Mouse (Mus musculus): ENCODE data around the gene Cyp4a32. TPM values are rescaled to one million over a fixed set of nuclear protein-coding genes. Genes with fewer than 3 reads are reported as not detected.
"Not testable (repeated sequence)": the region's sequence is repeated elsewhere in the genome, so short reads cannot be mapped to it uniquely, and the experiment has no call there.

The Cyp4a32 gene
- total and polyA plus RNA-seq, 3 experiments: not detected

DNA sequence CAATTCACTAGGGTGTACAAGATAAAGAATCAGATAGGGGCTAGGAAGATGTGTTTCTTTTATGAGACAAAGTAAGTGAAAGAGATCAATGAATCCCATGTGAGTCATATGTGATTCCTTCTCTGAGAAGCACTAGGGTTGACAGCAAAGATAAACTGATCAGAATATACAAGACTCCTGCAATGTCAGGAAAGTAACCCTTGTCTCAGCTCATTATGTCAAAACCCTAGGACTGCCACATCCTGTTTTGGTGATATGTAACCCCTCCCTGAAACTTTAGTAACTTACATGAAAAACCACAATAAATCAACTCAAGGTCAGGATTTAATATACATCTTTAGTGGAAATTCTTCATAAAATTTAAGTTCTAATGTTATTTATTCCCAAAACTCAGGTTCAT is 13.2 kb downstream of the Cyp4a32 start:
- Histone ChIP-seq H3K9ac (ENCODE audit: insufficient read depth, low read depth) (no peak overlapping the region), H3K36me3 (replicated peaks in 1 of 2; ENCODE audit: control insufficient read depth in 1 of 2, insufficient read depth in 1 of 2, low read length in 1 of 2) (no peaks in the 10 kb centered on the region), H3K27me3 (replicated peaks) (peaks cover 7% of the 10 kb centered on the region), H3K4me3 (replicated peaks in 1 of 3; ENCODE audit: low read depth in 2 of 3, low read length in 2 of 3, poor library complexity in 1 of 3) (no peak overlapping the region), H3K27ac (ENCODE audit: insufficient read depth, low read depth) (no peak overlapping the region), H3K4me2 (ENCODE audit: insufficient read depth, low read depth, poor library complexity, severe bottlenecking) (no peak overlapping the region), H3K4me1 (ENCODE audit: control insufficient read depth in 1 of 2, insufficient read depth in 2 of 2) (no peaks in the 10 kb centered on the region), H3K9me3 (replicated peaks; ENCODE audit: low read length) (no peaks in the 10 kb centered on the region), H3K79me2 (replicated peaks; ENCODE audit: control insufficient read depth, extremely low read depth, insufficient read depth, poor library complexity, severe bottlenecking) (no peaks in the 10 kb centered on the region)
- no peak for DNase-seq (ENCODE audit: extremely low read depth)
- in situ Hi-C loops (cut with MboI; ENCODE audit: low pct_ligation_motif_present, low pct_unique_long_range_greater_than_20kb, low sequenced_read_pairs): no loop called here
- TF ChIP-seq ZMIZ1 (IDR thresholded peaks at IDR 0.05; ENCODE audit: low read depth, low read length) (no peak), BHLHE40 (IDR thresholded peaks at IDR 0.05; ENCODE audit: low read depth, low read length) (no peak), NRF1 (IDR thresholded peaks at IDR 0.05; ENCODE audit: low read depth, low read length) (no peak), SMC3 (IDR thresholded peaks at IDR 0.05; ENCODE audit: low read depth, low read length) (no peak), MEF2A (IDR thresholded peaks at IDR 0.05; ENCODE audit: borderline replicate concordance, low read depth, low read length) (no peak), IRF4 (IDR thresholded peaks at IDR 0.05; ENCODE audit: low read depth, low read length) (no peak), MAZ (IDR thresholded peaks at IDR 0.05; ENCODE audit: low read depth, low read length) (no peak), USF2 (conservative IDR thresholded peaks at IDR 0.05; ENCODE audit: low read depth, low read length) (no peak), PAX5 (IDR thresholded peaks at IDR 0.05; ENCODE audit: low read length) (no peak)
- dilution Hi-C loops (cut with MboI; ENCODE audit: extremely low pct_ligation_motif_present, extremely low pct_unique_long_range_greater_than_20kb, low sequenced_read_pairs): no loop called here

DNA sequence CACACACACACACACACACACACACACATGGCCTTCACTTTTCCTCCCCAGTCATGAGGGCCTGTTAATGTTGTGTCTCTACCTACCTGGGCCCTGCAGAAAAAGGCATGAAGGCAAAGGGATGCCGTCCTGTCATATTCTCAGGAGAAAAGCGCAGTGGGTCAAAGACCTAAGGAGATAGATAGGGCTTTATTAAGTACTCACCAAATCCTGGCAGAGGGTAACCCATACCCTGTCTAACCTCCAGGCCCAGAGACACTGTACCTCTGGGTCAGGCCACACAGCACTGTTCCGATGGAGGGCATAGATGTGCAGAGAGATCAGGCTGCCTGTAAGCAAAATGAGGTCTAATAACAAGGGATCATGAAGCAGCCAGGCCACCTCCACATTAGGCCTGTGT is 24.8 kb downstream of the Cyp4a32 start:
- H3K4me2 ChIP-seq (ENCODE audit: insufficient read depth, low read depth, poor library complexity, severe bottlenecking); dilution Hi-C loops (cut with MboI; ENCODE audit: extremely low pct_ligation_motif_present, extremely low pct_unique_long_range_greater_than_20kb, low sequenced_read_pairs); H3K9me3 ChIP-seq (replicated peaks; ENCODE audit: low read length); H3K4me3 ChIP-seq (replicated peaks in 1 of 3; ENCODE audit: low read depth in 2 of 3, low read length in 2 of 3, poor library complexity in 1 of 3); H3K4me1 ChIP-seq (ENCODE audit: control insufficient read depth in 1 of 2, insufficient read depth in 2 of 2); DNase-seq (ENCODE audit: extremely low read depth); H3K27ac ChIP-seq (ENCODE audit: insufficient read depth, low read depth); H3K79me2 ChIP-seq (replicated peaks; ENCODE audit: control insufficient read depth, extremely low read depth, insufficient read depth, poor library complexity, severe bottlenecking); H3K9ac ChIP-seq (ENCODE audit: insufficient read depth, low read depth); in situ Hi-C loops (cut with MboI; ENCODE audit: low pct_ligation_motif_present, low pct_unique_long_range_greater_than_20kb, low sequenced_read_pairs); H3K36me3 ChIP-seq (replicated peaks in 1 of 2; ENCODE audit: control insufficient read depth in 1 of 2, insufficient read depth in 1 of 2, low read length in 1 of 2): not testable (repeated sequence)
- peaks cover 44% of the 10 kb centered on the region for H3K27me3 ChIP-seq (replicated peaks)

DNA sequence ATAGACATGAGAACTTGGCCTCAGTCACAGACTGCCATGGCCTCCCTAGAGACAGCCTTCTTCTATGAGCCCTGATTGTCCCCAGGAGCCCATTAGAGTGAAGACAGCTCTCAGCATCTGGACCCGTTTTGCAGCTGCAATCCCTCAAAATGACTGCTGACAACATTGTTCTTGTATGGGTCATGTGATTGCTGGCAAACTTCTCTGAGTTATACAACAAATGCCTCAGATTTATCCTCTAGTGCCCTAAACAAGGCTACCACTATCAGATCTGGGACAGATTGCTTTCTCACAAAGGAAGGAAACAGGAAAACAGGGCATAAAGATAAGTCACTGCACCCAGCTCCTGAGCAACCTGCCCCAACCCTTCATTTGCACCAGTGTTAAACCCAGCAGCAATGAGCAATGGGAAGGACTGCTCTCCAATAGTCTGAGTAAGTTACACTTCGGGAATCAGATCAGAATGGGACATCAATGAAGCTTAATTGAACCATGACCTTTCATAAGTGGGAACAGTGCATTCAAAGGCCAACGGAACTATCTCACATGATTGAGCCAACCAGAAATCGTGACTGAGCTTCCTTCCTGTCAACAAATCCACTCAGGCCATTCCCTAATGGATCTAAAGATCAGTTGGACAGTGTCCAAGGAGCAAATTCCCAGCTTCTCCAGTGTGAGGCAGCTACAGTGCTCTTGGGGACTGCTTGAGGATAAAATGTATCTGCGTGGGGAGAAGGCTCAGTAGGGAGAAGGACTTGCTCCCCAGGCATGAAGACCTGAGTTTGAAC is 42.4 kb downstream of the Cyp4a32 start:
- Histone ChIP-seq H3K9me3 (replicated peaks; ENCODE audit: low read length) (no peaks in the 10 kb centered on the region), H3K4me2 (ENCODE audit: insufficient read depth, low read depth, poor library complexity, severe bottlenecking) (no peak overlapping the region), H3K4me1 (ENCODE audit: control insufficient read depth in 1 of 2, insufficient read depth in 2 of 2) (no peaks in the 10 kb centered on the region), H3K27ac (ENCODE audit: insufficient read depth, low read depth) (no peak overlapping the region), H3K4me3 (replicated peaks in 1 of 3; ENCODE audit: low read depth in 2 of 3, low read length in 2 of 3, poor library complexity in 1 of 3) (no peak overlapping the region), H3K79me2 (replicated peaks; ENCODE audit: control insufficient read depth, extremely low read depth, insufficient read depth, poor library complexity, severe bottlenecking) (no peaks in the 10 kb centered on the region), H3K27me3 (replicated peaks) (peaks cover 69% of the 10 kb centered on the region), H3K9ac (ENCODE audit: insufficient read depth, low read depth) (no peak overlapping the region), H3K36me3 (replicated peaks in 1 of 2; ENCODE audit: control insufficient read depth in 1 of 2, insufficient read depth in 1 of 2, low read length in 1 of 2) (no peaks in the 10 kb centered on the region)
- no peak for TF ChIP-seq MXI1 (IDR thresholded peaks at IDR 0.05; ENCODE audit: low read depth, low read length)
- no peak for TF ChIP-seq ZMIZ1 (IDR thresholded peaks at IDR 0.05; ENCODE audit: low read depth, low read length)
- no peak for TF ChIP-seq MAX (IDR thresholded peaks at IDR 0.05; ENCODE audit: low read length)
- no peak for TF ChIP-seq UBTF (IDR thresholded peaks at IDR 0.05; ENCODE audit: low read depth, low read length)
- TF ChIP-seq TCF12 (IDR thresholded peaks at IDR 0.05; ENCODE audit: low read depth, low read length): no peak
- no peak for TF ChIP-seq MAFK (IDR thresholded peaks at IDR 0.05; ENCODE audit: insufficient replicate concordance, low read length)
- TF ChIP-seq USF1 (IDR thresholded peaks at IDR 0.05; ENCODE audit: low read depth, low read length): no peak
- TF ChIP-seq NELFE (IDR thresholded peaks at IDR 0.05; ENCODE audit: low read depth, low read length): no peak
- TF ChIP-seq POLR2A (IDR thresholded peaks at IDR 0.05; ENCODE audit: low read depth, low read length): no peak
- TF ChIP-seq ZKSCAN1 (IDR thresholded peaks at IDR 0.05; ENCODE audit: borderline replicate concordance, low read depth, low read length): no peak
- no peak for TF ChIP-seq KAT2A (IDR thresholded peaks at IDR 0.05; ENCODE audit: insufficient replicate concordance, low read length)
- no peak for TF ChIP-seq HCFC1 (IDR thresholded peaks at IDR 0.05; ENCODE audit: low read depth, low read length)
- TF ChIP-seq MYC (IDR thresholded peaks at IDR 0.05; ENCODE audit: low read depth, low read length): no peak
- TF ChIP-seq CHD1 (IDR thresholded peaks at IDR 0.05; ENCODE audit: low read depth, low read length): no peak
- TF ChIP-seq GABPA (IDR thresholded peaks at IDR 0.05; ENCODE audit: insufficient replicate concordance, low read depth, low read length): no peak
- TF ChIP-seq ZNF384 (IDR thresholded peaks at IDR 0.05; ENCODE audit: low read depth, low read length): no peak
- TF ChIP-seq SMC3 (IDR thresholded peaks at IDR 0.05; ENCODE audit: low read depth, low read length): no peak
- dilution Hi-C loops (cut with MboI; ENCODE audit: extremely low pct_ligation_motif_present, extremely low pct_unique_long_range_greater_than_20kb, low sequenced_read_pairs) (no loop called here), in situ Hi-C loops (cut with MboI; ENCODE audit: low pct_ligation_motif_present, low pct_unique_long_range_greater_than_20kb, low sequenced_read_pairs) (no loop called here)
- no peak for DNase-seq (ENCODE audit: extremely low read depth)

All from CH12.LX (cell line).